Mouse (Mus musculus): ENCODE data around the gene Bag6. TPM values are rescaled to one million over a fixed set of nuclear protein-coding genes. Genes with fewer than 3 reads are reported as not detected.

Gene Bag6
- polyA plus RNA-seq, 1 experiment from 2014 or later: 70.0 TPM

- ATAC-seq (ENCODE audit: low FRiP score, low read depth): no peak
- no peak overlapping the region for H3K4me2 ChIP-seq
- peaks cover 57% of the 10 kb centered on the region for H3K36me3 ChIP-seq
- H3K9me3 ChIP-seq: no peaks in the 10 kb centered on the region
- peaks cover 4% of the 10 kb centered on the region; the same call in 1 of the 2 replicates for H3K4me1 ChIP-seq (replicated peaks)
- H3K4me3 ChIP-seq: no peak overlapping the region
- no peak overlapping the region for H3K27ac ChIP-seq (replicated peaks)
- H3K27me3 ChIP-seq: no peaks in the 10 kb centered on the region
- no peak overlapping the region for H3K9ac ChIP-seq
- WGBS: 91% methylated on average over 11 of the region's 11 CpGs
These were observed 33.8 kb upstream of the Bag6 start for GRCm38 (mm10) chr17:35101161-35101560.

GRCm38 (mm10) chr17:35102299-35102698, 32.7 kb upstream of the Bag6 start:
- H3K4me2 ChIP-seq: no peak overlapping the region
- 77% methylated on average over 8 of the region's 8 CpGs for WGBS
- H3K36me3 ChIP-seq: peaks cover 53% of the 10 kb centered on the region
- H3K9me3 ChIP-seq: no peaks in the 10 kb centered on the region
- no peak for ATAC-seq (ENCODE audit: low FRiP score, low read depth)
- peaks cover 7% of the 10 kb centered on the region; the same call in 1 of the 2 replicates for H3K4me1 ChIP-seq (replicated peaks)
- H3K9ac ChIP-seq: no peak overlapping the region
- no peak overlapping the region for H3K4me3 ChIP-seq
- no peaks in the 10 kb centered on the region for H3K27me3 ChIP-seq
- no peak overlapping the region for H3K27ac ChIP-seq (replicated peaks)

GRCm38 (mm10) chr17:35103221-35103690, 31.7 kb upstream of the Bag6 start:
- H3K4me3 ChIP-seq: no peak overlapping the region
- ATAC-seq (ENCODE audit: low FRiP score, low read depth): no peak
- peaks cover 7% of the 10 kb centered on the region; the same call in 1 of the 2 replicates for H3K4me1 ChIP-seq (replicated peaks)
- no peaks in the 10 kb centered on the region for H3K9me3 ChIP-seq
- H3K36me3 ChIP-seq: peaks cover 45% of the 10 kb centered on the region
- H3K9ac ChIP-seq: no peak overlapping the region
- no peaks in the 10 kb centered on the region for H3K27me3 ChIP-seq
- no peak overlapping the region for H3K27ac ChIP-seq (replicated peaks)
- no peak overlapping the region for H3K4me2 ChIP-seq
- WGBS: 68% methylated on average over 6 of the region's 6 CpGs

- Histone ChIP-seq H3K27me3 (no peaks in the 10 kb centered on the region), H3K36me3 (peaks cover 36% of the 10 kb centered on the region), H3K4me3 (no peak overlapping the region), H3K27ac (replicated peaks) (no peak overlapping the region), H3K9ac (no peak overlapping the region), H3K4me2 (no peak overlapping the region), H3K4me1 (replicated peaks) (peaks cover 7% of the 10 kb centered on the region; the same call in 1 of the 2 replicates), H3K9me3 (no peaks in the 10 kb centered on the region)
- 94% methylated on average over 7 of the region's 7 CpGs for WGBS
- no peak for ATAC-seq (ENCODE audit: low FRiP score, low read depth)
These were observed 30.9 kb upstream of the Bag6 start for GRCm38 (mm10) chr17:35104079-35104478.

- ATAC-seq (ENCODE audit: low FRiP score, low read depth): no peak
- H3K27me3 ChIP-seq: no peaks in the 10 kb centered on the region
- no peak overlapping the region for H3K4me3 ChIP-seq
- H3K9me3 ChIP-seq: no peaks in the 10 kb centered on the region
- 78% methylated on average over 6 of the region's 6 CpGs for WGBS
- no peak overlapping the region for H3K27ac ChIP-seq (replicated peaks)
- H3K4me2 ChIP-seq: no peak overlapping the region
- H3K4me1 ChIP-seq (replicated peaks): peaks cover 7% of the 10 kb centered on the region; the same call in 1 of the 2 replicates
- no peak overlapping the region for H3K9ac ChIP-seq
- peaks cover 31% of the 10 kb centered on the region for H3K36me3 ChIP-seq
These were observed 30.2 kb upstream of the Bag6 start for GRCm38 (mm10) chr17:35104754-35105153.

GRCm38 (mm10) chr17:35105740-35106389, 29.1 kb upstream of the Bag6 start:
- Histone ChIP-seq H3K27ac (replicated peaks) (no peak overlapping the region), H3K27me3 (no peaks in the 10 kb centered on the region), H3K4me3 (0 out of 2 replicates have a peak overlapping the region, but pooled peaks have one; percentile 7), H3K9me3 (no peaks in the 10 kb centered on the region), H3K9ac (0 out of 2 replicates have a peak overlapping the region, but pooled peaks have one; percentile 25), H3K36me3 (peaks cover 20% of the 10 kb centered on the region), H3K4me2 (peak overlapping the region; percentile 42), H3K4me1 (replicated peaks) (peaks cover 7% of the 10 kb centered on the region; the same call in 1 of the 2 replicates)
- WGBS: 22% methylated on average over 13 of the region's 13 CpGs
- 0 out of 2 replicates have a peak, but pooled peaks have one; percentile 14 for ATAC-seq (ENCODE audit: low FRiP score, low read depth)

GRCm38 (mm10) chr17:35106522-35106921, 28.5 kb upstream of the Bag6 start:
- H3K9ac ChIP-seq: no peak overlapping the region
- H3K27ac ChIP-seq (replicated peaks): no peak overlapping the region
- no peaks in the 10 kb centered on the region for H3K9me3 ChIP-seq
- H3K4me2 ChIP-seq: no peak overlapping the region
- no peaks in the 10 kb centered on the region for H3K27me3 ChIP-seq
- no peak overlapping the region for H3K4me3 ChIP-seq
- 70% methylated on average over 3 of the region's 3 CpGs for WGBS
- ATAC-seq (ENCODE audit: low FRiP score, low read depth): 0 out of 2 replicates have a peak, but pooled peaks have one; percentile 7
- peaks cover 7% of the 10 kb centered on the region; the same call in 1 of the 2 replicates for H3K4me1 ChIP-seq (replicated peaks)
- peaks cover 13% of the 10 kb centered on the region for H3K36me3 ChIP-seq

GRCm38 (mm10) chr17:35108097-35108496, 26.9 kb upstream of the Bag6 start, which contains the start of gene Ly6g5c:
TSS of gene Ly6g5c (plus strand) at chr17:35108279.
- H3K4me3 ChIP-seq: no peak within 1 kb of the TSS
- H3K9me3 ChIP-seq: no peaks in the 10 kb centered on the region
- H3K4me2 ChIP-seq: no peak within 1 kb of the TSS
- no peak for ATAC-seq (ENCODE audit: low FRiP score, low read depth)
- no peak within 1 kb of the TSS for H3K9ac ChIP-seq
- WGBS: 74% methylated on average over 6 of the region's 6 CpGs
- H3K27ac ChIP-seq (replicated peaks): no peak within 1 kb of the TSS
- no peaks in the 10 kb centered on the region for H3K27me3 ChIP-seq
- no peaks in the 10 kb centered on the region for H3K36me3 ChIP-seq
- peaks cover 7% of the 10 kb centered on the region; the same call in 1 of the 2 replicates for H3K4me1 ChIP-seq (replicated peaks)

- Histone ChIP-seq H3K4me2 (no peak overlapping the region), H3K4me3 (no peak overlapping the region), H3K4me1 (replicated peaks) (no peaks in the 10 kb centered on the region), H3K27me3 (no peaks in the 10 kb centered on the region), H3K36me3 (peaks cover 25% of the 10 kb centered on the region), H3K9me3 (no peaks in the 10 kb centered on the region), H3K9ac (no peak overlapping the region), H3K27ac (replicated peaks) (no peak overlapping the region)
- WGBS: 60% methylated on average over 9 of the region's 9 CpGs
- ATAC-seq (ENCODE audit: low FRiP score, low read depth): no peak
These were observed 23.2 kb upstream of the Bag6 start for GRCm38 (mm10) chr17:35111774-35112173.

GRCm38 (mm10) chr17:35115046-35116019, 19.6 kb upstream of the Bag6 start, which contains the start of gene Ly6g5b:
TSS of gene Ly6g5b (minus strand) at chr17:35115428.
- Histone ChIP-seq H3K4me3 (no peak within 1 kb of the TSS), H3K9me3 (no peaks in the 10 kb centered on the region), H3K4me2 (no peak within 1 kb of the TSS), H3K27ac (replicated peaks) (no peak within 1 kb of the TSS), H3K4me1 (replicated peaks) (peaks cover 9% of the 10 kb centered on the region), H3K36me3 (peaks cover 47% of the 10 kb centered on the region), H3K9ac (no peak within 1 kb of the TSS), H3K27me3 (no peaks in the 10 kb centered on the region)
- 87% methylated on average over 8 of the region's 8 CpGs for WGBS
- ATAC-seq (ENCODE audit: low FRiP score, low read depth): no peak

GRCm38 (mm10) chr17:35120745-35121142, 14.2 kb upstream of the Bag6 start:
- no peak for ATAC-seq (ENCODE audit: low FRiP score, low read depth)
- H3K27ac ChIP-seq (replicated peaks): peak overlapping the region; percentile 83
- H3K9me3 ChIP-seq: no peaks in the 10 kb centered on the region
- WGBS: under 1% methylated on average over 33 of the region's 33 CpGs
- no peaks in the 10 kb centered on the region for H3K27me3 ChIP-seq
- peaks cover 32% of the 10 kb centered on the region for H3K4me1 ChIP-seq (replicated peaks)
- peak overlapping the region; percentile 99 for H3K4me3 ChIP-seq
- H3K36me3 ChIP-seq: peaks cover 41% of the 10 kb centered on the region
- H3K4me2 ChIP-seq: peak overlapping the region; percentile 81
- H3K9ac ChIP-seq: peak overlapping the region; percentile 93
